Mouse (Mus musculus) cerebellum, adult 11 months (tissue): Measurements from ENCODE around the gene Clec4a1.
A peak's percentile ranks its signal among the peaks of the same experiment; 100 is the strongest.

ENCODE experiments used
- DNase-seq: peaks from one replicate; pipeline ENCODE4 v3.0.0; 2022

Gene Clec4a1

GRCm38 (mm10) chr6:122921451-122921850 is at the start of gene Clec4a1:
Gene Clec4a1 (plus strand): TSS chr6:122921848.
- no peak for DNase-seq

GRCm38 (mm10) chr6:122872800-122873199 is 48.8 kb upstream of the Clec4a1 start:
- DNase-seq: no peak

GRCm38 (mm10) chr6:122873871-122874719 is 47.6 kb upstream of the Clec4a1 start, which contains the start of gene Necap1:
Gene Necap1 (plus strand): TSS chr6:122874474.
- DNase-seq: peak; percentile 97

DNA sequence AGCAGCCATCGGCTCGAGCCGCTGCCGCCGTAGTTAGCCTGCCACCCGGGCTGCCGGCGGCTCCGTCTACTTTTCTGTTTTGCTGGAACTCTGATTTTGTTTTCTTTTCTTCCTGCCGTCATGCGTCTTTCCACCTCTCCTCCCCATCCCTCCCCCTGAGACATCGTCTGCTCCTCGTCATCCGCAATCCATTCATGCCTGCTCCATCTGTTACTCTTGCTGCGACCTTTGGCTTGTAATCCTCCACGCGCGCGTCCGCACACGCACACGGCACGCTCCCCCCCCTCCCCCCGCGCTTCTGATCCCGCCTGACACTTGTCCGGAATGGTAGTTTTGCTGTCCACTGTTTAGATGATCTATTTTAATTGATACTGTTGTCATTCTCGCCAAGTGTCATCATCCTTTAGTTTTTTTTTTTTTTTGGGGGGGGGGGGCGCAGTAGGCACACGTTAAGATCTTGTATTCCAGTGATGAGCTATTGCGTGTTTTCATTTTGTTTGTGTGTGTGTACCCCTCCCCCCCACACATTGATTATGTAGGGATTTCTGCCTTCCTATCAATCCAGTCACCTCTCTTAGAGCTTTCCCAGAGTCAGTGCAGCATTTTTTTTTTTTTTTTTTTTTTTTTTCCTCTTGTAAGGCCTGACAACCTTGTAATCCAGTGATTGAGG is 46.8 kb upstream of the Clec4a1 start:
- DNase-seq: no peak

DNA sequence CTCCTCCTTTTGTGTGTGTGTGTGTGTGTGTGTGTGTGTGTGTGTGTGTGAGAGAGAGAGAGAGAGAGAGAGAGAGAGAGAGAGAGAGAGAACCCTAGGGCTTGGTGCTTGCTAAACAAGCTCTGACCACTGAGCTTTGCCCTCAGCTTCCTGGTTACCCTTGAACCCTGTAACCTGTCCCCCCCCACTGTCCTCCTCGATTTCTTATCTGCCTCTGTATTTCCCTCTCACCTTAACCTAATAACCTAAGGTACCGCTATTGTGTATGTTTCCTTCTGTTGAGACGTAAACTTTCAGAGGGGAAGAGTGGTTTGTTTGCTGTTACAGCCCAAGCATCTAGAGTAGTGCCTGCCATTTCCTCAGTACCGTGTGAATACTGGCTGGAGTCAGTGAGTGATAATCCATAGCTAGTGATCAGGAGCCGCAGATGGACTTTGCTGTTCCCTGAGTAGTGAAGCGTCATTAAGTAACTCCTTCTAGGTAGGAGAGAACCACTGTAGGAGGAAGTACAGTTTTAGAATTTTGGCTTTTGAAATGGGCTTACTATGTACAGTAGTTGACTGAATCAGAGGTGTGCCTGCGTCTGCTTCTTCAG is 42.4 kb upstream of the Clec4a1 start:
- no peak for DNase-seq

- DNase-seq: no peak
These were observed 41.7 kb upstream of the Clec4a1 start for GRCm38 (mm10) chr6:122879781-122880505.

DNA sequence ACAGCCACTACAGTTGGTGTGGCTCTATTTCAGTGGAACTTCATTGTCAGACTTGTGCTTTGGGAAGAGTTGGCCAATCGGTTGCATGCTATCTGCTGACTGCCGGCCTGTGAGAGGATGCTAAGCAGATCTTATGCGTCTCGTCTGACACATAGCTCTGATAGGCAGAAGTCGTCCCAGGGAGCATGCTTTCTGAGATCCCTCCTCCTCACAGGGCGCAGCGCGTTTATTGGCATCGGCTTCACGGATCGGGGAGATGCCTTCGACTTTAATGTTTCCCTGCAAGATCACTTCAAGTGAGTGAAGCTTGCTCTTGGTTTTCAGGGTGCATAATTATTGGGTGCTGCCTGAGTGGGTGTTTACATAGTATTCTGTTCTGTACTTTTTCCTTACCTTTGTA is 40.4 kb upstream of the Clec4a1 start:
- DNase-seq: no peak

DNA sequence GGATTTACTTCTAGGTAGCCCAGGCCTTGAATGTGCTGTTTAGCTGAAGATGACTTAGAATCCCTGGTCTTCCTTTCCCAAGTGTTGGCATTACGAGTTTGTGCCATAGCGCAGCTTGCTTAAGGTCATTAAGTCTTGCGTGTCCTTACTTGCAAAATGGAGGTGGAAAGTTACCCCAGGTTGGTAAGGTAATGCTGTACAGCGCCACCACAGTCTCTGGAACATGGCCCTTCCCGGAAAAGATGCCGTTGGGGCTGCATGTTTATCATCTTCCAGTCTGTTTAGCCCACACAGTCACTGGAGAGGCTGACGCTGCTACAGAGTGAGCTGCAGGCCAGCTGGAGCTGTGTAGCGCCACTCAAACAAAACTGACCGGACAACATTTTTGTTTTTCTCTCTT is 38.0 kb upstream of the Clec4a1 start:
- DNase-seq: no peak

DNA sequence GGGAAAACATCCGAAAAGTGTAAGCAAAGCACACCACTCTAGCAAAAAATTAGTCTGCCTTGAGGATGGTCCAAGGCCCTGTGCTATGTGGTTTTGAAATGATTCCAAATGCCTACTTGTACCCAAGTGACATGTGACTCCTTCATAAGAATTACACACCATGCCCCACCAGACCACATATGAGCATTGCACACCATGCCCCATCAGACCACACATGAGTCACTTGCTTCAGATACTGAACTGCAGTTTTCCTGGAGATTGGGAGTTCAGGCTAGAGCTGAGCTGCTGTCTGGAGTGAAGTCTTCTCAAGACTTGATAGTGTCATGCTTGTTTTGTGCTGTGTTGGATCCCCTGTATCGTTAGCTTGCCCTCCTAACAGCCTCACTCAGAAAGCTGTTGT is 32.0 kb upstream of the Clec4a1 start:
- no peak for DNase-seq

GRCm38 (mm10) chr6:122892442-122893049 is 29.1 kb upstream of the Clec4a1 start:
- peak; percentile 24 for DNase-seq

- DNase-seq: no peak
These were observed 1.7 kb upstream of the Clec4a1 start for GRCm38 (mm10) chr6:122919922-122920321.

GRCm38 (mm10) chr6:122934845-122935244 is 13.2 kb downstream of the Clec4a1 start:
- no peak for DNase-seq

DNA sequence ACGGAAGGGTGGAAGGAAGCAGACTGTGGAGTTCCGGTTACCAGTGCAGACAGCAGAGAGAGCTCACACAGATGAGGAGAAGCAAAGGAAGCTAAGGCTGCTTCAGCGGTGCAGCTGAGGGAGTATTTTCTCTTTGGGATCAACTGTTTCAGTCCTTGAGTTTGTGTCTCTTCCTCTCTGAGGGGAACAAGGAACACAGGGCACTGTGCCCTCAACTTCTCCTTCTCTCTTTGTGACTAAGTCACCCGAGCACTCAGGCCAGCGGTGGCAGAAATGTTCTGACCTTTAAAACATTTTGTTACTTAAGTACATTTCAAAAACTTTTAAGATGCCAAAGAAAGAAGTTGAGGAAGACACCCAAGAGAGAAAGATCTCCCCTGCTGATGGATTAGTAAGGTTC is 18.0 kb downstream of the Clec4a1 start:
- no peak for DNase-seq

DNA sequence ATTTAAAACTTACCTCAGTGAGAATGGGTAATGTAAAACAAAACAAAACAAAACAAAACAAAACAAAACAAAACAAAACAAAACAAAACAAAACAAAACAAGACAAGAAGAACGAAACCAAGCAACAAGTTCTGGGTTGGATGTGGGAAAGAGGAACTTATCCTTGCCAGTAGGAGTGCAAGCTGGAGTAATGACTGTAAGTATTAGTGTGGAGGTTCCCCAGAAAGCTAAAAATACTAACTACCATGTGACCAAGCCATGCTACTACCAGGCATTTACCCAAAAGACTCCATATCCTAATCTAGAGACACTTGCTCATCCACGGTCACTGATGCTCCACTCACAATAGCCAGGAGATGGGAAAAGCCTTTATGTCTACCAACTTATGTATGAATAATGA is 25.1 kb downstream of the Clec4a1 start:
- no peak for DNase-seq

DNA sequence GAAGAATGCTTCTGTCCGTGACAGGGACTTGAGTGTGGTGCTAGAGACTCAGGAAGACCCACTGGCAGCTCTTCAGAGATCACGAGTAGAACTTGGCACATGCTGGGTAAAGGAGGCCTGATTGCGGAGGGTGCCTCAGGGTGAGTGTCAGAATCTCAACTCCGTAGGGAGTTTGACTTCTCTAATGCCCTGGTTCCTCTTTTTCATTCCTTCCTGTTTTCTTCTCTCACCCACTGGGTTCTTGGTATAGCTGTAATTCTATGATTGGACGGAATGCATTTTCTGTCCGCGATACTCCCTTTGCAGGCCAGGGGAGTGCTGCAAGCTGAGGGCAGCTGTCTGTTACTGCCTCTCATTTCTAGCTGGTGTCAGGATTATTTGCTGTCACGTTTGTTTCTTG is 30.8 kb downstream of the Clec4a1 start, which contains the start of gene Clec4a3:
TSS of gene Clec4a3 (plus strand) at position 115 of the 400 bp plus-strand sequence.
- no peak for DNase-seq

DNA sequence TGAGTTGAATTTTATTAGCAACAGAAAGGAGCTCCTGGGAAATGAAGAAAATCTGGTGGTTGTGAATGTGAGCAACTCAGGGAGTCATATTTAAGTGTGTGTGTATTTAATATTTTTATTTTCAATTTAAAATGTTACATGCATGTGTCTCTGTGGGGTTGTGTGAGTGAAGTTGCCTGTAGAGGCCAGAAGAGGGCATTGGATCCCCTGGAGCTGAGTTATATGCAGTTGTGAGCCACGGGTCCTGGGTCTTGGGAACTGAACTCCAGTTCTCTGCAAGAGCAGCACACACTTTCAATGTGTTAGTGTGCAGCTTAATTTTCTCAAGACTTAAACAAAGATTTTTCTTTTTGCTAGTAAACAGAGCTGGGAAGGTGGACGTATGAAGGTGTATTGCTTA is 42.9 kb downstream of the Clec4a1 start:
- no peak for DNase-seq

DNA sequence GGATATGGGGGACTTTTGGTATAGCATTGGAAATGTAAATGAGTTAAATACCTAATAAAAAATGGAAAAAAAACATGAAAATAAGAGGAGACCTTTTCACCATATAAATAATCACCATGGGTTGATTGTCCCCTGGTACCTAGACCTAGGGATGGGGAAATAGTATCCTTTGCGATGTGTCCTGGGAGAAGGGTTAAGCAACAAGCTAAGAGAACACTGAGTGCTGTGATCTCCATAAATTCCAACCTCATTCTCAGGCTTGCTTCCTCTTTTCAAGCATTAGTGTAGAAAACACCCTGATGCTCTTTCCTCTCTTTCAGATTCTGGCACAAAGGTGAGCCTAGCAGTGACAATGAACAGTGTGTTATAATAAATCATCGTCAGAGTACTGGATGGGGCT is 47.4 kb downstream of the Clec4a1 start:
- DNase-seq: no peak
